Mouse (Mus musculus): ENCODE measurements around the gene Zfp385b. TPM values are rescaled to one million over a fixed set of nuclear protein-coding genes. Genes with fewer than 3 reads are reported as not detected.

Gene Zfp385b
- polyA plus RNA-seq, 1 experiment from 2014 or later, result 9.1 TPM

- H3K27me3 ChIP-seq (replicated peaks; ENCODE audit: control insufficient read depth, insufficient read depth, low read length), result no peaks in the 10 kb centered on the region
- 4% methylated on average over 7 of the region's 7 CpGs for whole genome bisulfite sequencing
- peaks cover 6% of the 10 kb centered on the region for H3K4me1 ChIP-seq (replicated peaks; ENCODE audit: control insufficient read depth, insufficient read depth, low read length)
- H3K4me3 ChIP-seq (replicated peaks; ENCODE audit: low read length), result peak overlapping the region; percentile 14; the same call in 1 of the 2 replicates
- no peaks in the 10 kb centered on the region for H3K36me3 ChIP-seq (ENCODE audit: control insufficient read depth, insufficient read depth)
- no peak overlapping the region for H3K27ac ChIP-seq (ENCODE audit: low read length)
- H3K4me2 ChIP-seq (ENCODE audit: low read length), result peak overlapping the region; percentile 39
- peak; percentile 60; the same call in 1 of the 2 replicates for ATAC-seq
- H3K9me3 ChIP-seq (ENCODE audit: control insufficient read depth, low read length), result no peaks in the 10 kb centered on the region
- H3K9ac ChIP-seq (replicated peaks; ENCODE audit: low read depth, low read length), result no peak overlapping the region
Observed at GRCm38 (mm10) chr2:77506308-77506707, 313.1 kb downstream of the Zfp385b start.

GRCm38 (mm10) chr2:77505614-77506013, 313.8 kb downstream of the Zfp385b start:
- Histone ChIP-seq H3K27me3 (replicated peaks; ENCODE audit: control insufficient read depth, insufficient read depth, low read length) (no peaks in the 10 kb centered on the region), H3K36me3 (ENCODE audit: control insufficient read depth, insufficient read depth) (no peaks in the 10 kb centered on the region), H3K27ac (ENCODE audit: low read length) (no peak overlapping the region), H3K4me2 (ENCODE audit: low read length) (no peak overlapping the region), H3K4me3 (replicated peaks; ENCODE audit: low read length) (no peak overlapping the region), H3K9ac (replicated peaks; ENCODE audit: low read depth, low read length) (no peak overlapping the region), H3K4me1 (replicated peaks; ENCODE audit: control insufficient read depth, insufficient read depth, low read length) (peaks cover 6% of the 10 kb centered on the region), H3K9me3 (ENCODE audit: control insufficient read depth, low read length) (no peaks in the 10 kb centered on the region)
- ATAC-seq, result no peak
- WGBS, result 81% methylated on average over 1 of the region's 1 CpGs

- Histone ChIP-seq H3K27ac (ENCODE audit: low read length) (no peak overlapping the region), H3K27me3 (replicated peaks; ENCODE audit: control insufficient read depth, insufficient read depth, low read length) (no peaks in the 10 kb centered on the region), H3K4me1 (replicated peaks; ENCODE audit: control insufficient read depth, insufficient read depth, low read length) (peaks cover 6% of the 10 kb centered on the region), H3K4me3 (replicated peaks; ENCODE audit: low read length) (no peak overlapping the region), H3K9ac (replicated peaks; ENCODE audit: low read depth, low read length) (no peak overlapping the region), H3K36me3 (ENCODE audit: control insufficient read depth, insufficient read depth) (no peaks in the 10 kb centered on the region), H3K9me3 (ENCODE audit: control insufficient read depth, low read length) (no peaks in the 10 kb centered on the region), H3K4me2 (ENCODE audit: low read length) (no peak overlapping the region)
- WGBS, result 84% methylated on average over 6 of the region's 6 CpGs
- ATAC-seq, result no peak
Observed at GRCm38 (mm10) chr2:77503674-77504351, 315.6 kb downstream of the Zfp385b start.

- Histone ChIP-seq H3K27me3 (replicated peaks; ENCODE audit: control insufficient read depth, insufficient read depth, low read length) (no peaks in the 10 kb centered on the region), H3K4me3 (replicated peaks; ENCODE audit: low read length) (no peak overlapping the region), H3K4me2 (ENCODE audit: low read length) (no peak overlapping the region), H3K4me1 (replicated peaks; ENCODE audit: control insufficient read depth, insufficient read depth, low read length) (peaks cover 6% of the 10 kb centered on the region), H3K36me3 (ENCODE audit: control insufficient read depth, insufficient read depth) (no peaks in the 10 kb centered on the region), H3K9me3 (ENCODE audit: control insufficient read depth, low read length) (no peaks in the 10 kb centered on the region), H3K9ac (replicated peaks; ENCODE audit: low read depth, low read length) (no peak overlapping the region), H3K27ac (ENCODE audit: low read length) (no peak overlapping the region)
- ATAC-seq, result no peak
- 87% methylated on average over 8 of the region's 8 CpGs for WGBS
Observed at GRCm38 (mm10) chr2:77503217-77503616, 316.2 kb downstream of the Zfp385b start.

- Histone ChIP-seq H3K4me1 (replicated peaks; ENCODE audit: control insufficient read depth, insufficient read depth, low read length) (peaks cover 6% of the 10 kb centered on the region), H3K36me3 (ENCODE audit: control insufficient read depth, insufficient read depth) (no peaks in the 10 kb centered on the region), H3K27me3 (replicated peaks; ENCODE audit: control insufficient read depth, insufficient read depth, low read length) (no peaks in the 10 kb centered on the region), H3K27ac (ENCODE audit: low read length) (peak overlapping the region; percentile 25; the same call in 1 of the 2 replicates), H3K9ac (replicated peaks; ENCODE audit: low read depth, low read length) (no peak overlapping the region), H3K4me3 (replicated peaks; ENCODE audit: low read length) (no peak overlapping the region), H3K9me3 (ENCODE audit: control insufficient read depth, low read length) (no peaks in the 10 kb centered on the region), H3K4me2 (ENCODE audit: low read length) (no peak overlapping the region)
- ATAC-seq, result peak; percentile 84
- WGBS, result 58% methylated on average over 8 of the region's 8 CpGs
Observed at GRCm38 (mm10) chr2:77502458-77502857, 317.0 kb downstream of the Zfp385b start.

- no peaks in the 10 kb centered on the region for H3K4me1 ChIP-seq (replicated peaks; ENCODE audit: control insufficient read depth, insufficient read depth, low read length)
- H3K9ac ChIP-seq (replicated peaks; ENCODE audit: low read depth, low read length), result no peak overlapping the region
- no peak overlapping the region for H3K27ac ChIP-seq (ENCODE audit: low read length)
- ATAC-seq, result no peak
- H3K36me3 ChIP-seq (ENCODE audit: control insufficient read depth, insufficient read depth), result no peaks in the 10 kb centered on the region
- 36% methylated on average over 6 of the region's 6 CpGs for WGBS
- H3K27me3 ChIP-seq (replicated peaks; ENCODE audit: control insufficient read depth, insufficient read depth, low read length), result no peaks in the 10 kb centered on the region
- no peak overlapping the region for H3K4me3 ChIP-seq (replicated peaks; ENCODE audit: low read length)
- no peak overlapping the region for H3K4me2 ChIP-seq (ENCODE audit: low read length)
- no peaks in the 10 kb centered on the region for H3K9me3 ChIP-seq (ENCODE audit: control insufficient read depth, low read length)
Observed at GRCm38 (mm10) chr2:77500480-77500879, 319.0 kb downstream of the Zfp385b start.

GRCm38 (mm10) chr2:77498379-77498778, 321.1 kb downstream of the Zfp385b start:
- H3K4me3 ChIP-seq (replicated peaks; ENCODE audit: low read length), result no peak overlapping the region
- ATAC-seq, result no peak
- no peaks in the 10 kb centered on the region for H3K27me3 ChIP-seq (replicated peaks; ENCODE audit: control insufficient read depth, insufficient read depth, low read length)
- H3K4me1 ChIP-seq (replicated peaks; ENCODE audit: control insufficient read depth, insufficient read depth, low read length), result no peaks in the 10 kb centered on the region
- H3K9me3 ChIP-seq (ENCODE audit: control insufficient read depth, low read length), result no peaks in the 10 kb centered on the region
- no peaks in the 10 kb centered on the region for H3K36me3 ChIP-seq (ENCODE audit: control insufficient read depth, insufficient read depth)
- H3K27ac ChIP-seq (ENCODE audit: low read length), result no peak overlapping the region
- WGBS, result 86% methylated on average over 4 of the region's 4 CpGs
- no peak overlapping the region for H3K4me2 ChIP-seq (ENCODE audit: low read length)
- no peak overlapping the region for H3K9ac ChIP-seq (replicated peaks; ENCODE audit: low read depth, low read length)

- H3K27ac ChIP-seq (ENCODE audit: low read length), result no peak overlapping the region
- no peaks in the 10 kb centered on the region for H3K36me3 ChIP-seq (ENCODE audit: control insufficient read depth, insufficient read depth)
- no peak overlapping the region for H3K9ac ChIP-seq (replicated peaks; ENCODE audit: low read depth, low read length)
- 94% methylated on average over 6 of the region's 6 CpGs for WGBS
- ATAC-seq, result no peak
- H3K4me2 ChIP-seq (ENCODE audit: low read length), result no peak overlapping the region
- no peak overlapping the region for H3K4me3 ChIP-seq (replicated peaks; ENCODE audit: low read length)
- H3K4me1 ChIP-seq (replicated peaks; ENCODE audit: control insufficient read depth, insufficient read depth, low read length), result no peaks in the 10 kb centered on the region
- no peaks in the 10 kb centered on the region for H3K27me3 ChIP-seq (replicated peaks; ENCODE audit: control insufficient read depth, insufficient read depth, low read length)
- H3K9me3 ChIP-seq (ENCODE audit: control insufficient read depth, low read length), result no peaks in the 10 kb centered on the region
Observed at GRCm38 (mm10) chr2:77497942-77498341, 321.5 kb downstream of the Zfp385b start.

GRCm38 (mm10) chr2:77496071-77496470, 323.4 kb downstream of the Zfp385b start:
- Histone ChIP-seq H3K4me2 (ENCODE audit: low read length) (no peak overlapping the region), H3K4me3 (replicated peaks; ENCODE audit: low read length) (no peak overlapping the region), H3K4me1 (replicated peaks; ENCODE audit: control insufficient read depth, insufficient read depth, low read length) (no peaks in the 10 kb centered on the region), H3K9me3 (ENCODE audit: control insufficient read depth, low read length) (no peaks in the 10 kb centered on the region), H3K36me3 (ENCODE audit: control insufficient read depth, insufficient read depth) (no peaks in the 10 kb centered on the region), H3K27me3 (replicated peaks; ENCODE audit: control insufficient read depth, insufficient read depth, low read length) (no peaks in the 10 kb centered on the region), H3K27ac (ENCODE audit: low read length) (no peak overlapping the region), H3K9ac (replicated peaks; ENCODE audit: low read depth, low read length) (no peak overlapping the region)
- ATAC-seq, result no peak
- WGBS, result 92% methylated on average over 7 of the region's 7 CpGs

GRCm38 (mm10) chr2:77495344-77495743, 324.1 kb downstream of the Zfp385b start:
- Histone ChIP-seq H3K27ac (ENCODE audit: low read length) (no peak overlapping the region), H3K4me3 (replicated peaks; ENCODE audit: low read length) (no peak overlapping the region), H3K27me3 (replicated peaks; ENCODE audit: control insufficient read depth, insufficient read depth, low read length) (no peaks in the 10 kb centered on the region), H3K9me3 (ENCODE audit: control insufficient read depth, low read length) (no peaks in the 10 kb centered on the region), H3K36me3 (ENCODE audit: control insufficient read depth, insufficient read depth) (no peaks in the 10 kb centered on the region), H3K4me2 (ENCODE audit: low read length) (no peak overlapping the region), H3K4me1 (replicated peaks; ENCODE audit: control insufficient read depth, insufficient read depth, low read length) (no peaks in the 10 kb centered on the region), H3K9ac (replicated peaks; ENCODE audit: low read depth, low read length) (no peak overlapping the region)
- no peak for ATAC-seq
- 80% methylated on average over 4 of the region's 4 CpGs for WGBS
